Mouse (Mus musculus): ENCODE measurements at regions not wholly inside any gene's neighbourhood (a gene's known extent, or its start where the extent isn't known, plus 50 kb on each side); places are given as distances from the start of the nearest gene placed in this dataset.

GRCm38 (mm10) chr12:9847034-9847433 lies 277.1 kb downstream of the Osr1 start:
- ATAC-seq = no peak
- in situ Hi-C loops (cut with MboI; ENCODE audit: low pct_unique_long_range_greater_than_20kb) = loop anchor here (10.0 kb wide), 1 partner anchor 378 kb away; no protein-coding TSS in a partner anchor
- TF ChIP-seq CTCF (IDR thresholded peaks at IDR 0.05) = no peak

GRCm38 (mm10) chr12:9847465-9848205 lies 277.7 kb downstream of the Osr1 start:
- ChIA-PET CTCF (interaction anchor here (2.0 kb wide), 1 partner anchor 11 kb away, joined by 4 read pairs; no protein-coding TSS in a partner anchor), POLR2A (no interaction called here)
- H3K27me3 ChIP-seq = no peaks in the 10 kb centered on the region
- ATAC-seq = no peak
- in situ Hi-C loops (cut with MboI; ENCODE audit: low pct_unique_long_range_greater_than_20kb) = loop anchor here (10.0 kb wide), 1 partner anchor 377 kb away; no protein-coding TSS in a partner anchor
- DNase-seq (ENCODE audit: low read depth, low spot score) = no peak
- TF ChIP-seq CTCF (IDR thresholded peaks at IDR 0.05) = no peak

More at GRCm38 (mm10) chr12:9847034-9847433, 277.1 kb downstream of the Osr1 start:
- no peaks in the 10 kb centered on the region for H3K27me3 ChIP-seq
- POLR2A ChIA-PET = no interaction called here
- peak; percentile 17 for DNase-seq (ENCODE audit: low read depth, low spot score)
- CTCF ChIA-PET = interaction anchor here (2.0 kb wide), 1 partner anchor 11 kb away, joined by 4 read pairs; no protein-coding TSS in a partner anchor

GRCm38 (mm10) chr12:9855503-9856024 lies 285.6 kb downstream of the Osr1 start:
- ChIA-PET POLR2A (interaction anchor here (0.7 kb wide), 1 partner anchor 263 kb away, joined by 4 read pairs; no protein-coding TSS in a partner anchor), CTCF (no interaction called here)
- DNase-seq (ENCODE audit: low read depth, low spot score) = peak; percentile 73
- H3K27me3 ChIP-seq = no peaks in the 10 kb centered on the region
- peak; percentile 83 for ATAC-seq
- TF ChIP-seq CTCF (IDR thresholded peaks at IDR 0.05) = no peak
- in situ Hi-C loops (cut with MboI; ENCODE audit: low pct_unique_long_range_greater_than_20kb) = loop anchor here (10.0 kb wide), 3 partner anchors 271 to 579 kb away; no protein-coding TSS in a partner anchor

GRCm38 (mm10) chr12:9856128-9856621 lies 286.3 kb downstream of the Osr1 start:
- POLR2A ChIA-PET = no interaction called here
- DNase-seq (ENCODE audit: low read depth, low spot score) = peak; percentile 80
- no peak for TF ChIP-seq CTCF (IDR thresholded peaks at IDR 0.05)
- no peaks in the 10 kb centered on the region for H3K27me3 ChIP-seq
- in situ Hi-C loops (cut with MboI; ENCODE audit: low pct_unique_long_range_greater_than_20kb) = loop anchor here (10.0 kb wide), 3 partner anchors 271 to 579 kb away; no protein-coding TSS in a partner anchor
- peak; percentile 87 for ATAC-seq
- CTCF ChIA-PET = interaction anchor here (0.8 kb wide), 1 partner anchor 77 kb away, joined by 3 read pairs; no protein-coding TSS in a partner anchor

- ATAC-seq (no peak), DNase-seq (ENCODE audit: low read depth, low spot score) (no peak)
- CTCF ChIA-PET = no interaction called here
- in situ Hi-C loops (cut with MboI; ENCODE audit: low pct_unique_long_range_greater_than_20kb) = loop anchor here (10.0 kb wide), 3 partner anchors 273 to 577 kb away; no protein-coding TSS in a partner anchor
- POLR2A ChIA-PET = no interaction called here
- H3K27me3 ChIP-seq = no peaks in the 10 kb centered on the region
- TF ChIP-seq CTCF (IDR thresholded peaks at IDR 0.05) = no peak
These were observed 288.1 kb downstream of the Osr1 start for GRCm38 (mm10) chr12:9857990-9858389.

GRCm38 (mm10) chr12:9862301-9862700 lies 292.4 kb downstream of the Osr1 start:
- no peak for ATAC-seq
- ChIA-PET CTCF (no interaction called here), POLR2A (no interaction called here)
- DNase-seq (ENCODE audit: low read depth, low spot score) = no peak
- in situ Hi-C loops (cut with MboI; ENCODE audit: low pct_unique_long_range_greater_than_20kb) = no loop called here
- TF ChIP-seq CTCF (IDR thresholded peaks at IDR 0.05) = no peak
- no peaks in the 10 kb centered on the region for H3K27me3 ChIP-seq

- TF ChIP-seq CTCF (IDR thresholded peaks at IDR 0.05) = no peak
- POLR2A ChIA-PET = no interaction called here
- DNase-seq (ENCODE audit: low read depth, low spot score) = no peak
- no peak for ATAC-seq
- H3K27me3 ChIP-seq = no peaks in the 10 kb centered on the region
- in situ Hi-C loops (cut with MboI; ENCODE audit: low pct_unique_long_range_greater_than_20kb) = no loop called here
- CTCF ChIA-PET = no interaction called here
These were observed 302.3 kb downstream of the Osr1 start for GRCm38 (mm10) chr12:9872236-9872635.

- DNase-seq (ENCODE audit: low read depth, low spot score) (no peak), ATAC-seq (no peak)
- ChIA-PET POLR2A (no interaction called here), CTCF (no interaction called here)
- in situ Hi-C loops (cut with MboI; ENCODE audit: low pct_unique_long_range_greater_than_20kb) = no loop called here
- TF ChIP-seq CTCF (IDR thresholded peaks at IDR 0.05) = no peak
- no peaks in the 10 kb centered on the region for H3K27me3 ChIP-seq
These were observed 303.3 kb downstream of the Osr1 start for GRCm38 (mm10) chr12:9873214-9873613.

- in situ Hi-C loops (cut with MboI; ENCODE audit: low pct_unique_long_range_greater_than_20kb) = no loop called here
- TF ChIP-seq CTCF (IDR thresholded peaks at IDR 0.05) = no peak
- DNase-seq (ENCODE audit: low read depth, low spot score) (no peak), ATAC-seq (no peak)
- H3K27me3 ChIP-seq = no peaks in the 10 kb centered on the region
- ChIA-PET CTCF (no interaction called here), POLR2A (no interaction called here)
These were observed 304.9 kb downstream of the Osr1 start for GRCm38 (mm10) chr12:9874823-9875222.

GRCm38 (mm10) chr12:9881953-9882623 lies 312.2 kb downstream of the Osr1 start:
- POLR2A ChIA-PET = no interaction called here
- in situ Hi-C loops (cut with MboI; ENCODE audit: low pct_unique_long_range_greater_than_20kb) = no loop called here
- no peak for TF ChIP-seq CTCF (IDR thresholded peaks at IDR 0.05)
- ATAC-seq (no peak), DNase-seq (ENCODE audit: low read depth, low spot score) (no peak)
- H3K27me3 ChIP-seq = no peaks in the 10 kb centered on the region
- CTCF ChIA-PET = no interaction called here
